ENCODE assay signal across 8 mouse cellular contexts in the genomic region with DNA sequence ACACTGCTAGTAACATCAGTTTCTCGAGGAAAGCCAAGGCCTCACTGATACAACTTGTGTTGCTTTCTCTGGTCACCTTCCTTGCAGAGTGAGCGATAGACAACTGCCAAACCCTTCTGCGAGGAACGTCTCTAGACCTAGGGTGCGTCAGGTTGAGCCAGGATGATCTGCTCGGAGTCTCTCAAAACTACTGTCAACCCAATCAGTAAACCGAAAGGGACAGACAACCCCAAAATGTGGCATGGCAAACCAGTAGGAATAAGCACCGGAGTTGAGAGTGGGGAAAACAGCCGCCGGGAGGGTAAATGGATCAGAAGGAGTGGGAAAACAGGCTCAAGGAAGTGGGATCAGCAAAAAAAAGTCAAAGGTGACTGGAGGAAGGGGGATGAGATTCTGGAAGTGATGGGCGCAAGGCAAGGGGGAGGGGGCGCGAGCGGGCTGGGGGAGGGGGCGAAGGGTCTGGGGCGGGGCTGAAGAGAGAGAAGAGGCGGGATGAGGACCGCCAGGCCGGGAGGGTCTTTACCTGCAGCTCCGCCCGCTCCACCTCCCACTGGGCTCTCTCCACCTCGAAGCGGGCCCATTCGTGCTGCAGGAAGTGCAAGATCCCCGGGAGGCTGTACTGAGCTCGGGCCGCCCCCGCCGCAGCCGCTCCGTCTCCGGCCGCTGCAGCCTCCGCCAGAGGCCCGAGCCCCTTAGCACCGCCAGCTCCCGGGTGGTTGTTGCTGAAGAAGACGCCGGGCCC. TPM values are rescaled to one million over a fixed set of nuclear protein-coding genes. Genes with fewer than 3 reads are reported as not detected.
DNase-seq lines count a peak whose midpoint lies in the region; ATAC-seq lines count a peak whose summit lies in the region.

No protein-coding gene starts in this region.

- peak; percentile 81 for ATAC-seq in limb, embryonic 15.5 days (ENCODE audit: insufficient number of reproducible peaks, low FRiP score, low TSS enrichment, low read depth)
- peak; percentile 24 for ATAC-seq in monocyte, adult 5-6 weeks (replicated peaks; ENCODE audit: insufficient number of reproducible peaks, low FRiP score, low TSS enrichment, poor library complexity, severe bottlenecking)

- peak overlapping the region; percentile 98 for H3K9ac ChIP-seq in limb, embryonic 15.5 days

- H3K4me2 ChIP-seq in limb, embryonic 15.5 days: peak overlapping the region; percentile 53

- peaks cover 25% of the 10 kb centered on the region for H3K4me1 ChIP-seq in embryonic facial prominence, embryonic 10.5 days
- H3K4me1 ChIP-seq in limb, embryonic 15.5 days: peaks cover 21% of the 10 kb centered on the region

- peak overlapping the region; percentile 84 for H3K4me3 ChIP-seq in embryonic facial prominence, embryonic 10.5 days
- H3K4me3 ChIP-seq in limb, embryonic 15.5 days: peak overlapping the region; percentile 98

- WGBS in embryonic facial prominence, embryonic 10.5 days: under 1% methylated on average over 37 of the region's 39 CpGs
- WGBS in limb, embryonic 15.5 days: under 1% methylated on average over 34 of the region's 39 CpGs

- H3K27ac ChIP-seq in embryonic facial prominence, embryonic 10.5 days (replicated peaks): peak overlapping the region; percentile 96
- H3K27ac ChIP-seq in limb, embryonic 15.5 days: peak overlapping the region; percentile 94

- no peaks in the 10 kb centered on the region for H3K27me3 ChIP-seq in embryonic facial prominence, embryonic 10.5 days (replicated peaks; ENCODE audit: low read depth, poor library complexity, severe bottlenecking)
- no peaks in the 10 kb centered on the region for H3K27me3 ChIP-seq in limb, embryonic 15.5 days

- no peaks in the 10 kb centered on the region for H3K9me3 ChIP-seq in embryonic facial prominence, embryonic 10.5 days
- no peaks in the 10 kb centered on the region for H3K9me3 ChIP-seq in limb, embryonic 15.5 days

- DNase-seq in thymus, postnatal 0 days (ENCODE audit: low spot score): peak; percentile 34
- DNase-seq in thymus, postnatal 14 days: no peak
- peak; percentile 49 for DNase-seq in adipocyte (ENCODE audit: low spot score)
- DNase-seq in embryonic facial prominence, embryonic 10.5 days (ENCODE audit: low spot score): peak; percentile 80
- DNase-seq in heart, postnatal 4 days: peak; percentile 28
- no peak for DNase-seq in ovary, postnatal 36 days (ENCODE audit: low spot score)

- no peaks in the 10 kb centered on the region for H3K36me3 ChIP-seq in embryonic facial prominence, embryonic 10.5 days (replicated peaks)
- H3K36me3 ChIP-seq in limb, embryonic 15.5 days: no peaks in the 10 kb centered on the region

RNA-seq across cellular contexts. Expression of a gene that starts 1.1 kb away (rescaled TPM):
- 4.1 and 5.4 TPM in 2 replicates for polyA plus RNA-seq in thymus, postnatal 0 days (2015; fragmentation: Nextera tagmentation; extraction: Ambion mirVana)
- 6.6 and 7.1 TPM in 2 replicates for polyA plus RNA-seq in embryonic facial prominence, embryonic 10.5 days (2016; fragmentation: Nextera tagmentation; extraction: Ambion mirVana)
- total RNA-seq in heart, postnatal 4 days (2021): 10 to 100 TPM; 49.7 to 52.8 TPM
- polyA plus RNA-seq in limb, embryonic 15.5 days (2015; fragmentation: Nextera tagmentation; extraction: Ambion mirVana): 5.0 and 5.4 TPM in 2 replicates
- 30.8 to 64.1 TPM (median 39.5 TPM) in 3 replicates for total RNA-seq in monocyte, adult 5-6 weeks (2017)

Comparison
In these comparisons a context has a peak if more than half of its experiments do, and no peak if none do; other contexts are left out.
1. DNase-seq: peak in thymus, postnatal 0 days (single experiment), adipocyte (single experiment), embryonic facial prominence, embryonic 10.5 days (single experiment) and heart, postnatal 4 days (single experiment); none in thymus, postnatal 14 days (single experiment) and ovary, postnatal 36 days (single experiment).